Mouse (Mus musculus): ENCODE results near the gene Gins2.

The Gins2 gene

DNA sequence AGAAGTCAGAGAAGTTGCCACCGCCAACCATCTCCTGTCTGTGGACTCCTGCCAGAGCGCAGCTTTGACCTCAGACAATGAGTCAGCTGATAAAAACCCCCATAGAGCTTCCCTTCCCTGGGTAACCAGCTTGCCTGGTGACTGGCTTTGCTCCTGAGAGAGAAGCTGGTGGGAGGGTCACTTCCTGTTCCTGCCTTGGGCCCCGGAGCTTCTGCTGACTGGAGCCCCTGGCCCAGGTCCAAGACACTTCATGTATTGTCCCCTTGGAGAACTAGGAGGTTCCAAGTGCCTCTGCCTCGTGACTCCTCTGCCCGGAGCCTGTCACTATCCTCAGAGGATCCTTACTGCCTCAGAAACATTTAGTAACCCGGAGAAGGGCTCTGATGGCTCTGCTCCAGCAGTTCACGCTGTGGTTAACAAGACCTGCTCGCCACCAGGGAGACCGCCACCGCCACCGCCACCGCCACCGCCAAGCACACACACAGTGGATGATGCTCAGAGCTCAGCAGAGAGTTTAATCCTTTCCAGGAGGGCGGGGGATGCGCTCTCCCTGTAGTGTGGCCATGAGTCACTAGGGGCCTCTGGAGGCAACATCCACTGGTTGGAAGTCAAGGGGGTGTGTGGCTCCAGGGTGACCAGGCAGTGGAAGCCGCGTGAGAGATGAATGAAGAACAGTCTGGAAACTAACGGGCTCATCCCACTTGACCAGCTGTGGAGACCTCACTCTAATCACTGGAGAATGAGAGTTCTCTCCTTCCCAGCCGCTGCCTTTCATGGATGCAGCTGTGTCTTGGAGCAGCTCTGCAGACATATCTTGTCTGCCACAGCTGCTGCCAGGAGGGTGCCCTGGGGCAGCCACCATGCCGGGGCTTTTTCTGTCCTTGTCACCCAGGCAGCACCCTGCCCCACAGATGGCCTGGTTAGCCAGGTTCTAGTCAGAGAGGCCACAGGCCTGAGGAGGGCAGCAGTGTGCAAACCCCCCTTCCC, 25.0 kb downstream of the Gins2 start:
- peak; percentile 64 for DNase-seq

GRCm38 (mm10) chr8:120563348-120563724, 25.8 kb downstream of the Gins2 start:
- DNase-seq: peak; percentile 74

GRCm38 (mm10) chr8:120562680-120563347, 26.3 kb downstream of the Gins2 start:
- DNase-seq: no peak

DNA sequence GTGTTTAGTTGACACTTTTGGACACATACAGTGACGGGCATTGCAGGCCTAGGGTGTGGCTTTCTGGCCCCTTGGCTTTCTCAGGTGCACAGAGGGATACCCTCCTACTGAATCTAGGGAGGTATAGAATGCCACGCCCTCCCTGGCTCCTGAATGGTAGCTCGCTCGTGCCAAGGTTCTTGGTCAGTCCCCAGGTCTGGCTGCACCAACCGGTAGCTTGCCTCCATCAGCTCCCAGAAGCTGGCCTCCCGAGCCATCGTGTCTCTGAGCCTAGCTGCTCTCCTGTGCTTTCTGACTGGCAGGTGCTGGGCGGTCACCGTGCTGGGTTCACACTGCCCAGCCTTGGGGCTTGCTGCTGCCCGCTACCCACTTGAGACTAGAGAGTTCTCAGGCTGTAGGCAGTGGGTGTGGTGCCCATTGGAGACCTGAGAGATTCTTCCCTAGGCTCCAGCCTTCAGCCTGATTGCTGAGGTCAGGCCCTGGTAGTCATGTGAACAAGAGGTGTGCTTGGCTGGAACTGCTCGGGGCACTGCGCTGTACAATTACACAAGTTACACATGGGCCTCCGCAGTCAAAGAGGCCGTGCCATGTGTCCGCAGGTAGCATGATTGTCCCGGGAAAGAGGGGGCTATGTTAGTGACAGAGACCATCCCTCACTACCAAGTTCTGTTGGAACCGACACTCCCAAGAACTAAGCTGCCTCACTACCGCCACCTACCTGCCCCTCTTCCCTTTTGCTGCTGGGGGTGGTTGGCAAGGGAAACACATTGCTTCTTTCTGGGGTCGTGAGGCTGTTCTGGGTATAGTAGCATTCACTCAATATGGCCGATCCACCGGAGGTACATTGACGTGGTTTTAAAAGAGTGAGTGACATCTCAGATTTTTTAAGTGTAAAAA, 27.3 kb downstream of the Gins2 start:
- DNase-seq: no peak

DNA sequence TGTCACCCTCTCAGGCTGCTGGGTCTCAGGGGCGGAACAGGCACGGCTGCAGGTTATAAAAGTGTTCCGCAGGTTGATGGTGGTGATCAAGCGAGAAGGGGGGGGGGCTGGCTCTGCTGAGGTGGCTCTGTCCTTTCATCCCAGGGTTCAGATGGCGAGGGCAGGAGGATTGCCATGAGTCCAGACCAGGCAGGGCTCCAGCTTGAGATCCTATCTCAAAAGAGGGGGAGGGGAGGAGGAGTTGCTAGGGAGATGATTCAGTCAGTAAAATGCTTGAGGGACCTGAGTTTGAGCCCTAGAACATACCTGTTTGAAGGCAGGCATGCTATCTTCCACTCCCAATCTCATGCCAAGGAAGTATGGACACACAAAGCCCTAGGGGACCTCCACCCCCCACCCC, 28.6 kb downstream of the Gins2 start:
- no peak for DNase-seq

GRCm38 (mm10) chr8:120559654-120560053, 29.4 kb downstream of the Gins2 start:
- peak; percentile 66 for DNase-seq

DNA sequence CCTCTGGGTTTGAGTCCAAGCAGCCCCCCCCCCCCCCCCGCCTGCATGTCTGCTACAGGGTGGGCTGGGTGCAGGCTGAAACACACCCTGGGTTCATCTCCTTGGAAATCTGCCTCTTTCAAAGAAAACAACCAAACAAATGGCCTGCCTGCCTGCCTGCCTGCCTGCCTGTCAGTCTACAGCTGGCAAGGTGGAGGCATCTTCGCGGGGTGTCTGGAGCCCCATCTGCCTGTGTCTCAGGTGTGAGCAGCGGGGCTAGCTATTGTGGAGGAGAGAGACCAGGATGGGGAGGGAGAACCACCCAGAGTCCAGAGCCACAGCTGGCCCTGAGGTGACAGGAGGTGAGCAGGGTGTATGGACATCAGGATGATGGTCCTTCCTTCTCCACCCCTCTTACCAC, 30.9 kb downstream of the Gins2 start:
- no peak for DNase-seq

DNA sequence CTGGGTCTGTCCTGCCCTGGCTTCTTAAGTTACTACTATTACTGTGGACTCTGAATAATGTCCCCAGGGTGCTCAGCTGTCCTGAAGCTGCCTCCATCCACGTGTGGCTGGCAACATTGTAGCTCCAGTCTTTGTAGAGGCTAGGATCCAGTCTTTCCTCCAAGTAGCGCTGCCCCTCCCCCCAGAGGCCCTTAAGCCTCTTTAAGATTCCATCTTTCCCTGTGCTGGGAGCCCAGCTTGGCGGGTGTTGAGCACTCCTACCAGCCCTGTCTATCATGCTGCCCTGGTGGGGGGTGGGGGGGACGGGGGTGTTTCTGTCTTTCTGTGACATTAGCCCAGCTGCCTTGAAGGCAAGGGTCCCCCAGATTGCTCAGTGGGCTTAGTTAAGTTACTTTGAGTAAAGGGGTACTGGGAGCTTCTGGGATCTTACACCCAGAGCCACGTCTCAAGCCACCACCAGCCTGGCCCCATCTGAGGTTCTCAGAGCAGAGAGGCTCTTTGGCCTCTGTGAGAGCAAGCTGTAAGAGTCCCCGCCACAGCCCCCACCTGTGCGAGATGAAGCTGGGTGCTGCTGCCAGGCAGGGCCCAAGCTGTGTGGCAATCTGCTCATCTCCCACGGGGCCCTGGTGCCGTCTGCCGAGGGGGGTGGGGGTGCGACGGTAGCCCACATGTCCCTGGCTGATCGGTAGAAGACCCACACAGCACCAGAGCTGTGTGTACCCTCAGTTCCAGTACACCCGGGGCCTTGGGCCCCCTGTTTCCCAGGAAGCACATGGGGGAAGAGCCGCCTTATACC, 31.7 kb downstream of the Gins2 start:
- peak; percentile 69 for DNase-seq

GRCm38 (mm10) chr8:120556198-120556892, 32.8 kb downstream of the Gins2 start:
- no peak for DNase-seq

GRCm38 (mm10) chr8:120554466-120555039, 34.6 kb downstream of the Gins2 start:
- no peak for DNase-seq

DNA sequence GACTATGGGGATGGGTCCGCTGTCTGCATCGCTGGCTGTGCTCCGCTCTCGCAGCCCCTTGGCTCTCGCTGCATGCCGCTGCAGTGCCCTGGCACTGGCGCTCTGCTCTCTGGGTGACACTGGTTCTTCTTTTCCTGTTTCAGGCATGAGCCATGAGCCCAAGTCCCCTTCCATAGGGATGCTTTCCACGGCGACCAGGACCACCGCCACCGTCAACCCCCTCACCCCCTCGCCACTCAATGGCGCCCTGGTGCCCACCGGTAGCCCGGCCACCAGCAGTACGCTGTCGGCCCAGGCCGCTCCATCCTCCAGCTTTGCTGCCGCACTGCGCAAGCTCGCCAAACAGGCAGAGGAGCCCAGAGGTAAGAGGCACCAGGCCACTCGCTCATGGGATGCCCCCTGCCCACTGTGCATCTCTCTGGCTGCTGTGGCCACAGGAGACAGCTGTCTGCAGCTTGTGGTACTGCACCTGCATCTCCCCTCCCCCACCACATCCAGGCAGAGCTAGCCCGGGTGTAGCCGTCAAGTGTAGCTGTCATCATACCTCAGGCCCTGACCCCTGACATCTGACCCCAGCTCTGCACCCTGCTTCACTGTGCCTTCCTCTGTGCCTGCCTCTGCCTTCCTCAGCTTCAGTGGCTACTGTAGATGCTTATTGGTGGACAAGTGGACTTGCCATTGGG, 35.5 kb downstream of the Gins2 start:
- DNase-seq: no peak

- no peak for DNase-seq
Measured at GRCm38 (mm10) chr8:120552509-120552908, 36.6 kb downstream of the Gins2 start.

- no peak for DNase-seq
Measured at GRCm38 (mm10) chr8:120551677-120551980, 37.5 kb downstream of the Gins2 start.

- DNase-seq: no peak
Measured at GRCm38 (mm10) chr8:120550937-120551676, 38.0 kb downstream of the Gins2 start.

DNA sequence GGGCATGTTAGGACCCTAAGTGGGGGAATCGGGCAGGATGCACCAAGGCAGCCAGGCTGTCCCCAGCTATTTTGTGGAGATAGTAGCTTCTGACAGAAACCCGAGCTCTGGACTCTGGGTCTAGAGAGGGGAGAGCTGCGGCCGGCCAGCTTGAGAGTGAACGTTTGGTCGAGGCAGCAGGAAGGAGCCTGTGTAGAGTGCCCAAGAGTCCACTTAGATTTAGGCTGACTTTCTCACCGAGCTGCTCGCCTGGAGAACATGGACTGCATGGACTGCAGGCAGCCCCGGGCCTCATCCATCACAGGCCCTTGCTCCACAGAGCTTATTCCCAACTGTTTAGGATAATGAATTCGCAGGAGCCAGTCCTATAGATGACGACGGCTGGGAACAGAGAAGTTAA, 38.7 kb downstream of the Gins2 start:
- DNase-seq: no peak

DNA sequence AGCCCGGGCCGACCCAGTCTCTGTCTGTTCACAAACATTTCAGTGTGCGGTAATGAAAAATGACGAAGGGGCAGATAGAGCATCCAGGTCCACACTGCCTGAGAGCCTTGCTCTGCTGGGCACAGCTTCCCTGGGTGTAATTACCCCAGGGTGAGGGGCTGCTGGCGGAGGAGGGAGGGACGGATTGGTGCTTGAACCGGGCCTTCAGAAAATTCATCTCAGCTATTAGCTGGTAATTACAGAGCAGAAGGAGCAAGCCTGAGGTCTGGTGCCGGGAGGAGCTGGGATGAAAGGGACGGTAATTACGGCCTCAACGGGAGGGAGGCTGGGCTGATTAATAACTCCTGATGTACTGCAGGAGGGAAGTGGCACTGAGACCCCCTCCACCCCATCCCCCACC, 39.2 kb downstream of the Gins2 start:
- DNase-seq: peak; percentile 62

DNA sequence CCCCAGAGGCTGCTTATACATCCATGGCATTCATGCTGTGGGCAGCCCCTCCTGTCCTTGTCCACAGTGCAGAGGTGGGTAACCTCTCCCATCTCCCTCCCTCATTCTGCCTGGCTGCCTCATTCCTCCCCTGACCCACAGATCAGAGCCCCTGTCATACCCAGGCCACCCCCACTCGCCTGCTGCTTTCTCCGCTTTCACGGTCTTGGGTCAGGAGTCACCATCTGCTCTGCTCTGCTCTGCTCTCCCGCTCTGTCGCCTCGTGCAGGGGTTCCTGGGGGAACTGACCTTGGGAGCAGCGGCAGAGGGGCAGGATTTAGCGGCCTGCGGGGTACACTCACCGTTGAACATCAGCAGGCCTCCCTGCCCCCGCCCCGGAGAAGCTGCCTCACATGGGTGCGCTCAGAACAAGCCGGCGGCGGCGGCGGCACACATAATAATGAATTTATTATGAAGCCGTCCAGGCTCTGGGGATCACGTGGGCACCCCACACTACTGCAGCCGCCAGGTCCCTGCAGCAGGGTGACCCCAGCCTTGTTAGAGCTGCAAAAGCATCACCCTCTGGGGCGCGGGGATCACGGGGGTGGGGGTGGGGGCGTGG, 39.7 kb downstream of the Gins2 start:
- peak; percentile 81 for DNase-seq

DNA sequence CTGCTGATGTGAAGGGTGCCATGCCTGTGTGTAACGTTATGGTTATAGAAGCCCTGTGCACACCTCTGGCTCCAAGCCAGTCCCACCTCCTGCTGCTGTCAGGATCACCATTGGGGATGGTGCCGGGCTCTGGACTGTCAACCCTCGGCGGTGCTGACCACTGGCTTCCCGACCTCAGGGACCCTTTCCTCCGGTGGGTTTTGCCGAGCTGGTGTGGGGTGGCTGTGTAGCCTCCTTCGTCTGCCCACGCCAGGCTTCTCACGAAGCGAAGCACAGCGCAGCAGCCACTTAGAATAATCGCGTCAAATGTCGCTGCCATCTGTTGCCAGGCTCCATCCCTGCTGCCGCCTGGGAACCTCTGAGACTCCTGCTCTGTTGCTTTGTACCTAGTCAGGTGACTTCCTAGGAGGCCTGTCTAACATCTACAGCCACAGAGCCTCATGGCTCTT, 40.8 kb downstream of the Gins2 start:
- DNase-seq: no peak

GRCm38 (mm10) chr8:120547562-120547961, 41.5 kb downstream of the Gins2 start:
- no peak for DNase-seq

- DNase-seq: no peak
Measured at GRCm38 (mm10) chr8:120544155-120544554, 44.9 kb downstream of the Gins2 start.

Measured in embryo, embryonic 11 days (tissue).